Mouse (Mus musculus): Measurements from ENCODE around the gene Tubgcp6. TPM values are rescaled to one million over a fixed set of nuclear protein-coding genes. Genes with fewer than 3 reads are reported as not detected.

Tubgcp6 gene
- 24.4 and 28.6 TPM in 2 replicates for polyA plus RNA-seq (2016; fragmentation: Nextera tagmentation; extraction: Ambion mirVana)

GRCm38 (mm10) chr15:89122649-89123366 lies at the start of gene Tubgcp6:
TSS of gene Tubgcp6 (minus strand) at chr15:89123112.
- Histone ChIP-seq H3K4me3 (peak within 1 kb of the TSS; percentile 82), H3K4me1 (peaks cover 43% of the 10 kb centered on the region), H3K27ac (peak within 1 kb of the TSS; percentile 87), H3K9me3 (replicated peaks) (no peaks in the 10 kb centered on the region), H3K36me3 (peaks cover 42% of the 10 kb centered on the region), H3K27me3 (ENCODE audit: low read depth, poor library complexity, severe bottlenecking) (no peaks in the 10 kb centered on the region)
- WGBS = 1% methylated on average over 47 of the region's 47 CpGs
- peak; percentile 97 for DNase-seq (ENCODE audit: low spot score)

GRCm38 (mm10) chr15:89172276-89172935 lies 49.5 kb upstream of the Tubgcp6 start:
- H3K27me3 ChIP-seq (ENCODE audit: low read depth, poor library complexity, severe bottlenecking) = no peaks in the 10 kb centered on the region
- H3K36me3 ChIP-seq = peaks cover 42% of the 10 kb centered on the region
- H3K27ac ChIP-seq = peak overlapping the region; percentile 82
- 46% methylated on average over 17 of the region's 17 CpGs for WGBS
- peak overlapping the region; percentile 67 for H3K4me3 ChIP-seq
- H3K4me1 ChIP-seq = peaks cover 88% of the 10 kb centered on the region
- H3K9me3 ChIP-seq (replicated peaks) = no peaks in the 10 kb centered on the region
- no peak for DNase-seq (ENCODE audit: low spot score)

- peaks cover 50% of the 10 kb centered on the region for H3K36me3 ChIP-seq
- H3K27ac ChIP-seq = 0 out of 2 replicates have a peak overlapping the region, but pooled peaks have one; percentile 82
- no peak overlapping the region for H3K4me3 ChIP-seq
- H3K27me3 ChIP-seq (ENCODE audit: low read depth, poor library complexity, severe bottlenecking) = no peaks in the 10 kb centered on the region
- H3K9me3 ChIP-seq (replicated peaks) = no peaks in the 10 kb centered on the region
- no peak for DNase-seq (ENCODE audit: low spot score)
- 92% methylated on average over 5 of the region's 5 CpGs for WGBS
- peaks cover 79% of the 10 kb centered on the region for H3K4me1 ChIP-seq
Observed at GRCm38 (mm10) chr15:89171526-89172051, 48.7 kb upstream of the Tubgcp6 start.

- peaks cover 65% of the 10 kb centered on the region for H3K36me3 ChIP-seq
- H3K27ac ChIP-seq = peak overlapping the region; percentile 80
- peaks cover 65% of the 10 kb centered on the region for H3K4me1 ChIP-seq
- WGBS = 63% methylated on average over 3 of the region's 3 CpGs
- peak overlapping the region; percentile 27; the same call in 1 of the 2 replicates for H3K4me3 ChIP-seq
- no peaks in the 10 kb centered on the region for H3K27me3 ChIP-seq (ENCODE audit: low read depth, poor library complexity, severe bottlenecking)
- H3K9me3 ChIP-seq (replicated peaks) = no peaks in the 10 kb centered on the region
- DNase-seq (ENCODE audit: low spot score) = no peak
Observed at GRCm38 (mm10) chr15:89170102-89170501, 47.2 kb upstream of the Tubgcp6 start.

- Histone ChIP-seq H3K4me1 (peaks cover 58% of the 10 kb centered on the region), H3K9me3 (replicated peaks) (no peaks in the 10 kb centered on the region), H3K36me3 (peaks cover 72% of the 10 kb centered on the region), H3K27ac (peak overlapping the region; percentile 80), H3K4me3 (peak overlapping the region; percentile 27), H3K27me3 (ENCODE audit: low read depth, poor library complexity, severe bottlenecking) (no peaks in the 10 kb centered on the region)
- WGBS = 9% methylated on average over 10 of the region's 10 CpGs
- peak; percentile 82 for DNase-seq (ENCODE audit: low spot score)
Observed at GRCm38 (mm10) chr15:89169431-89169830, 46.5 kb upstream of the Tubgcp6 start.

DNA sequence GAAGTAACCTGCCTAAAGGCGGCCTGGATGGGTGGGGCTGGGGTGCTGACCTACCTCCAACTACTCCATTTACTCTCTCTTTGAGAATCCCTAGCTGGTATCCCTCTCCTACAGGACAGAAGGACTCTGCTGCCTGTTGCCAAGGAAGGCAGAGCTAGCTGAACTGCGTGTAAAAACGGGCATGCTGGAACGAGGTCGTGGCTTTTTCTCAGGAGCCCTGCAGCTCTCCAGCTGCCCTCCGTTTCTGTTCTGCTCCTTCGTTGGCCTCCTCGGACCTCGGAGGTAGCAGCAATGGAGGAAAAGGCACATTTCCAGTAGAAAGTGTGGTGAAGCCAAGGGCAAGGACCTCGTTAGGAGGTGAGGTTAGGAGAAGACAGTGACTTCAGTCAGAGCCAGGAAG lies 46.0 kb upstream of the Tubgcp6 start:
- 67% methylated on average over 10 of the region's 10 CpGs for WGBS
- peak overlapping the region; percentile 27 for H3K4me3 ChIP-seq
- H3K4me1 ChIP-seq = peaks cover 53% of the 10 kb centered on the region
- H3K27ac ChIP-seq = peak overlapping the region; percentile 80
- H3K9me3 ChIP-seq (replicated peaks) = no peaks in the 10 kb centered on the region
- peaks cover 77% of the 10 kb centered on the region for H3K36me3 ChIP-seq
- H3K27me3 ChIP-seq (ENCODE audit: low read depth, poor library complexity, severe bottlenecking) = no peaks in the 10 kb centered on the region
- no peak for DNase-seq (ENCODE audit: low spot score)

GRCm38 (mm10) chr15:89165478-89165877 lies 42.6 kb upstream of the Tubgcp6 start:
- no peak for DNase-seq (ENCODE audit: low spot score)
- Histone ChIP-seq H3K9me3 (replicated peaks) (no peaks in the 10 kb centered on the region), H3K36me3 (peaks cover 100% of the 10 kb centered on the region), H3K4me1 (peaks cover 19% of the 10 kb centered on the region), H3K27ac (no peak overlapping the region), H3K27me3 (ENCODE audit: low read depth, poor library complexity, severe bottlenecking) (no peaks in the 10 kb centered on the region), H3K4me3 (no peak overlapping the region)
- WGBS = 94% methylated on average over 12 of the region's 12 CpGs

DNA sequence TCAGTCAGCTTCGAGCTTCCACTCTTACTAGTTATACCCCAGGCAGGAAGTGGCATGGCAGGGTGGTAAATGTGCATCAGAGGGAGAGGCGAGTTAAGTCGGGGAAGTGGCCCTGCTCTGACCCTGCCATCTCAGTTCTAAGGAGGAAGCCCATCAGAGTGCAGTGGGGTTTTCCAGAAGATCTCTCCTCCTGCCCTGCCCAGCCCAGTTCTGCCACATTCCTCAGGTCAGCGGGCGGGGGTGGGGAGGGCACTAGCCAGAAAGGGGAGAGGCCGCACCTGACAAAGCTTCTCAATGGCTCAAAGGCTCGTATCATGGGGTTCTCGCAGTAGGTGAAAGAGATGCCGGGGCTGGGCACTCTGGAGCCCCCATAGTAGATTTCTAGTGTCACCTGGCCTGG lies 38.5 kb upstream of the Tubgcp6 start:
- no peaks in the 10 kb centered on the region for H3K27me3 ChIP-seq (ENCODE audit: low read depth, poor library complexity, severe bottlenecking)
- no peaks in the 10 kb centered on the region for H3K4me1 ChIP-seq
- H3K36me3 ChIP-seq = peaks cover 100% of the 10 kb centered on the region
- WGBS = 89% methylated on average over 9 of the region's 9 CpGs
- no peak overlapping the region for H3K27ac ChIP-seq
- H3K9me3 ChIP-seq (replicated peaks) = no peaks in the 10 kb centered on the region
- DNase-seq (ENCODE audit: low spot score) = no peak
- H3K4me3 ChIP-seq = no peak overlapping the region

DNA sequence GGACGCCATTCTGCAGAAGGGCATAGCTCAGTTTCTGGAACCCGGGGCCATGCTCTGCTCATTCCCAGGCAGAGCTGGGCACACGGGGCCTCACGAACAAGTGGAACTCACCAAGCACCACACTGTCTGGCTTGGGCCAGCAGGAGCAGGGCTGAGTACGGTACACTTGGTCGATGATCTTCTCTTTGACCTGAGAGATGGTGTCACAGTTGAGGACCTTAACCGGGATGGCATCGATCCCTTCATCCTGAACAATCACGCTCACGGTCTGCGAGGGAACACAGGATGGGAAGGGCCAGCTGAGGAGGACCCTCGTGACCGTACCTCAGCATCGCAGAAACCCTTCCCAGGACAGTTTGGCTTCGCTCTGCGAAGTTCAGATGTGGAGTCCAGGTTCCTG lies 35.6 kb upstream of the Tubgcp6 start:
- H3K27me3 ChIP-seq (ENCODE audit: low read depth, poor library complexity, severe bottlenecking) = no peaks in the 10 kb centered on the region
- H3K27ac ChIP-seq = no peak overlapping the region
- H3K4me3 ChIP-seq = no peak overlapping the region
- WGBS = 94% methylated on average over 16 of the region's 16 CpGs
- H3K9me3 ChIP-seq (replicated peaks) = no peaks in the 10 kb centered on the region
- no peaks in the 10 kb centered on the region for H3K4me1 ChIP-seq
- no peak for DNase-seq (ENCODE audit: low spot score)
- peaks cover 100% of the 10 kb centered on the region for H3K36me3 ChIP-seq

GRCm38 (mm10) chr15:89157954-89158353 lies 35.0 kb upstream of the Tubgcp6 start:
- DNase-seq (ENCODE audit: low spot score) = peak; percentile 82
- H3K4me1 ChIP-seq = no peaks in the 10 kb centered on the region
- H3K36me3 ChIP-seq = peaks cover 97% of the 10 kb centered on the region
- no peak overlapping the region for H3K4me3 ChIP-seq
- no peak overlapping the region for H3K27ac ChIP-seq
- 66% methylated on average over 7 of the region's 7 CpGs for WGBS
- no peaks in the 10 kb centered on the region for H3K27me3 ChIP-seq (ENCODE audit: low read depth, poor library complexity, severe bottlenecking)
- no peaks in the 10 kb centered on the region for H3K9me3 ChIP-seq (replicated peaks)

GRCm38 (mm10) chr15:89152312-89152711 lies 29.4 kb upstream of the Tubgcp6 start:
- Histone ChIP-seq H3K27ac (peak overlapping the region; percentile 30; the same call in 1 of the 2 replicates), H3K4me3 (no peak overlapping the region), H3K27me3 (ENCODE audit: low read depth, poor library complexity, severe bottlenecking) (peaks cover 29% of the 10 kb centered on the region), H3K9me3 (replicated peaks) (no peaks in the 10 kb centered on the region), H3K36me3 (peaks cover 40% of the 10 kb centered on the region), H3K4me1 (peaks cover 43% of the 10 kb centered on the region)
- no peak for DNase-seq (ENCODE audit: low spot score)

GRCm38 (mm10) chr15:89150041-89150390 lies 27.1 kb upstream of the Tubgcp6 start:
- H3K9me3 ChIP-seq (replicated peaks) = no peaks in the 10 kb centered on the region
- peaks cover 51% of the 10 kb centered on the region for H3K27me3 ChIP-seq (ENCODE audit: low read depth, poor library complexity, severe bottlenecking)
- peak; percentile 84 for DNase-seq (ENCODE audit: low spot score)
- peaks cover 61% of the 10 kb centered on the region for H3K4me1 ChIP-seq
- peaks cover 29% of the 10 kb centered on the region for H3K36me3 ChIP-seq
- peak overlapping the region; percentile 90 for H3K27ac ChIP-seq
- WGBS = 2% methylated on average over 13 of the region's 13 CpGs
- peak overlapping the region; percentile 79 for H3K4me3 ChIP-seq

All from limb, embryonic 10.5 days (tissue).